Mouse (Mus musculus): ENCODE measurements around the gene Bves.
"Not testable (repeated sequence)": the region's sequence is repeated elsewhere in the genome, so short reads cannot be mapped to it uniquely, and the experiment has no call there.

Gene Bves

DNA sequence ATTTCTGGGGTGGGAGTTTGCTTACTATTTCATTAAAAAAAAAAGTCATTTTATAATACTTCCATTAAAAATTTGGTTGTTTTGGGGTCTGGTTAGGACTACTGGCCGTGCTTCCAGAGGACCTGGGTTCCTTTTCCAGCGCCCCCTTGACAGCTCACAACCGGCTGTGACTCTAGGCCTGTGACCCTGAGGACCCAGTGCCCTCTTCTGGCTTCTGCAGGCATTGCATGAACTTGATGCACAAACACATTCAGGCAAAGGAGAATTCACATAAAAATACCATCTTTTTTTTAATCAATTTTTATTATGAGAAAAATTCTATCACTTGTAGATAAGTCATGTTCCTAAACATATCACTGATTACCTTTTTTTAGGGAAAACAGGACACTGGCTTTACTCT lies 12.6 kb downstream of the Bves start:
- not testable (repeated sequence) for DNase-seq (ENCODE audit: inconsistent ontology term)

GRCm38 (mm10) chr10:45356091-45356490 lies 20.5 kb downstream of the Bves start:
- no peak for DNase-seq (ENCODE audit: inconsistent ontology term)

DNA sequence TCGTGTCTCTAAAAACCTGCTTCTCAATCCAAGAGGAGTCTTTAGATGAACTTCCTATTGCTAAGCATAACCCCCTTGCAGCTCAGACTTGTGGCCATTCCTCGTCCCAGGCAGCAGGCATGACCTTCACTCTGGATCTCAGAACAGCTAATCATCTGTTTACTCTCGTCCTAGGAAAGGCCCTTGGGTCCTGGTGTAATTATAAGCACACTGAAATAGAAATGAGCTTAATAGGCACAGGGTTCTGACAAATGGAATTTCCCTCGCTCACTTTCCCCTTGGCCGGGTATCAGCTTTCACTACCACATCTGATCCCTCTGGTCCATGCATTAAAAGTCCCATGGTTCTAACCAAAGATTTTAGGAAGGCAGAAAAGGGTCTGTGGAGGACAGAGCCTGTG lies 27.8 kb downstream of the Bves start:
- DNase-seq (ENCODE audit: inconsistent ontology term), result no peak

DNA sequence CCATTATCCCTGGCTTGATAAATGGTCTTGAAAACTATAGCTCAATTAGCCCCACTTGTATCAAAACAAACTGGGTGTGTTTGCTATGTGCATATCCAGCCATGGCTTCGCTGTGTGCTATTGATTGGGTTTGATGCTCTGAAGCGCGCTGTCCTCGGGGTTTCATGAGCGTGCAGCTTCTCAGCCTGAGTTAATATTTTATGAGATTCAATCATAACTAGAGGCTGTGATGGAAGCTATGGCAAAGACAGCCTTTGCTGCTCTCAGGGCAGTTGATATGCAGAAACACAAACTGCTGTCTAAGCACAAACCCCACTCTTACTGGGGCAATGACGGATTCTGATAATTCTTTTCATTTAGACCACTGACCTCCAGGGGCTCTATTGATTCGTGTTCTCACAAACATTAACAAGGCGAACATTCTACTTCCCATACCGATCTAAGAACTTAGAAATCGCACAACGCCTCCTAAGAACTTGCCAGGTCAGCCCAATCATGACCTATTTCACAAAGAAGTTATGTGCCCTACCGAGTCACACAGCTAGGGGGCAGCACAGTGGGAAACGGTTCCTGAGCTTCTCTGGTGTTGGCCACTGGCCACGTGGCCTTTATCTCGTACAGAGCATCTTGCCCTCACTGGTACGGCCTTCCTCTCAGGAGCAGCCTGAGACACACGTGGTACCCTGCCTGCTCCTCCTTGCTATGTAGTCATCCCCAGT lies 31.6 kb downstream of the Bves start:
- DNase-seq (ENCODE audit: inconsistent ontology term), result no peak

- DNase-seq (ENCODE audit: inconsistent ontology term), result no peak
Observed at GRCm38 (mm10) chr10:45369639-45370038, 34.1 kb downstream of the Bves start.

GRCm38 (mm10) chr10:45370545-45370944 lies 35.0 kb downstream of the Bves start:
- no peak for DNase-seq (ENCODE audit: inconsistent ontology term)

GRCm38 (mm10) chr10:45372994-45373692 lies 37.6 kb downstream of the Bves start:
- DNase-seq (ENCODE audit: inconsistent ontology term), result peak; percentile 49

DNA sequence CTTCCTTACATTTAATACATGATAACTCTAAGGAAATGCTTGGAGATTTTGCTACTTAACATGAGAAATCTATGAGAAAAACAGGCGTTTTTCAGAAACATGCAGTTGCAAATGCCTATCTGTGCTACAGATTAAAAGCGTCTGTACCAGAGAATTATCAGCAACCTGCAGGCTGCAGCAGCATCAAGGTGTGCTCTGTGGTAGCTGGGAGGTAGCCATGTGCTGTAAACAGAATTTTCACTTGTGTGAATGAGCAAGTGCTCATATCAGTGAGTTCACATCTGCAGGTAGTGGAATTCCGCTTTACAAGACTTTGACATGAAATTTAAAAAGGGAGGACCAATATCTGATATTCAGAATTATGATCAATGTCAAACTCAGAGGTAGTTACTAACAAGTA lies 42.7 kb downstream of the Bves start:
- DNase-seq (ENCODE audit: inconsistent ontology term), result no peak

- DNase-seq (ENCODE audit: inconsistent ontology term), result peak; percentile 19
Observed at GRCm38 (mm10) chr10:45381937-45382636, 46.5 kb downstream of the Bves start.

- no peak for DNase-seq (ENCODE audit: inconsistent ontology term)
Observed at GRCm38 (mm10) chr10:45382637-45382958, 47.0 kb downstream of the Bves start.

GRCm38 (mm10) chr10:45398211-45398610 lies 62.6 kb downstream of the Bves start:
- DNase-seq (ENCODE audit: inconsistent ontology term), result peak; percentile 83

GRCm38 (mm10) chr10:45399702-45400243 lies 64.2 kb downstream of the Bves start:
- DNase-seq (ENCODE audit: inconsistent ontology term), result no peak

GRCm38 (mm10) chr10:45410624-45411341 lies 75.2 kb downstream of the Bves start:
- no peak for DNase-seq (ENCODE audit: inconsistent ontology term)

- DNase-seq (ENCODE audit: inconsistent ontology term), result no peak
Observed at GRCm38 (mm10) chr10:45411741-45412140, 76.2 kb downstream of the Bves start.

DNA sequence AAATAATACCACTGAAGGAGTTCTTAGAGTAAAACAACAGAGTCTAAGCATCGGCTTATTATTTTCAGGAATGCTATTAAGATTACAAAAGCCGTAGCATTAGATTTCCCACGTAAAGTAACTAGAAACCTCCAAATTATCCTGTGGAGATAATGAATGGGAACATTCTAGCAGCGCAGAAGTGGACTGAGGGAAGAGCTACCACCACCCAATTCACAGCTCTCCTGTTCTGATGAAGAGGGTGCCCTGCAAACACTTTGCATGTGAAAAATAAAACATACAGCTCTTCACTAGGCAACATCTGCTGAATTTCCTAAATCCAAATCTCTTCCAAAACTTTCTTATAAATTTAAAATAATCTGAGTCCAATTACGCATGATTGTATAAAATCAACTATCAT lies 76.6 kb downstream of the Bves start:
- no peak for DNase-seq (ENCODE audit: inconsistent ontology term)
